Mouse (Mus musculus) liver, embryonic 11.5 days (tissue): Measurements from ENCODE around the gene Brca1. TPM values are rescaled to one million over a fixed set of nuclear protein-coding genes. Genes with fewer than 3 reads are reported as not detected.
"Not testable (repeated sequence)": the region's sequence is repeated elsewhere in the genome, so short reads cannot be mapped to it uniquely, and the experiment has no call there.

Source experiments
- ATAC-seq: fragments of 200-750 bp; cut with Nextera tagmentation; replicated peaks from 2 replicates; pipeline ENCODE4 v1.8.0; 2017; ENCODE audit warnings: moderate number of reproducible peaks, mild to moderate bottlenecking, moderate TSS enrichment, moderate library complexity; ENCODE audit not compliant: low FRiP score
- DNase-seq: peaks from one replicate; pipeline ENCODE4 v3.0.0-alpha.2; 2017; ENCODE audit warnings: low spot score
- H3K27ac ChIP-seq: fragments of 300-500 bp; sonication (generic); 2 replicates; pipeline ENCODE4 v1.5.1; 2014; ENCODE audit warnings: mild to moderate bottlenecking, low read depth, low read length, control low read depth
- H3K27me3 ChIP-seq: fragments of 300-500 bp; sonication (generic); replicated peaks from 2 replicates; pipeline ENCODE4 v1.6.1; 2014; ENCODE audit warnings: low read length, mixed read lengths; ENCODE audit not compliant: control insufficient read depth, insufficient read depth
- H3K36me3 ChIP-seq: fragments of 300-500 bp; sonication (generic); 2 replicates; pipeline ENCODE4 v1.6.1; 2014; ENCODE audit warnings: mild to moderate bottlenecking, low read length, moderate library complexity, mixed read lengths; ENCODE audit not compliant: control insufficient read depth, insufficient read depth
- H3K4me1 ChIP-seq: fragments of 300-500 bp; sonication (generic); replicated peaks from 2 replicates; pipeline ENCODE4 v1.6.1; 2014; ENCODE audit warnings: low read length, mixed read lengths; ENCODE audit not compliant: control insufficient read depth, insufficient read depth
- H3K4me2 ChIP-seq: fragments of 300-500 bp; sonication (generic); 2 replicates; pipeline ENCODE4 v1.6.1; 2014; ENCODE audit warnings: mild to moderate bottlenecking, control low read depth, moderate library complexity
- H3K4me3 ChIP-seq: fragments of 300-500 bp; sonication (generic); 2 replicates; pipeline ENCODE4 v1.5.1; 2014; ENCODE audit warnings: low read depth, low read length, control low read depth
- H3K9ac ChIP-seq: fragments of 300-500 bp; sonication (generic); 2 replicates; pipeline ENCODE4 v1.6.1; 2014; ENCODE audit warnings: low read depth, low read length, control low read depth
- H3K9me3 ChIP-seq: fragments of 300-500 bp; sonication (generic); 2 replicates; pipeline ENCODE4 v1.6.1; 2016; ENCODE audit warnings: low read length, inconsistent platforms, mixed read lengths; ENCODE audit not compliant: control insufficient read depth
- WGBS: fragments of 180-500 bp; shearing (Covaris S2); extraction: QIAGEN DNeasy Blood & Tissue Kit; methylation state at CpG from one replicate; pipeline ENCODE4 v1.1.7; 2014; 5-methylcytosine and 5-hydroxymethylcytosine counted together
- polyA plus RNA-seq: library from polyadenylated mRNA; unstranded; fragments of >200 nt; fragmentation: Nextera tagmentation; extraction: Ambion mirVana; gene quantifications from 2 replicates; pipeline ENCODE4 v1.2.1, GENCODE M21; 2014

The Brca1 gene
- polyA plus RNA-seq, 1 experiment from 2014 or later, result 19.6 TPM

DNA sequence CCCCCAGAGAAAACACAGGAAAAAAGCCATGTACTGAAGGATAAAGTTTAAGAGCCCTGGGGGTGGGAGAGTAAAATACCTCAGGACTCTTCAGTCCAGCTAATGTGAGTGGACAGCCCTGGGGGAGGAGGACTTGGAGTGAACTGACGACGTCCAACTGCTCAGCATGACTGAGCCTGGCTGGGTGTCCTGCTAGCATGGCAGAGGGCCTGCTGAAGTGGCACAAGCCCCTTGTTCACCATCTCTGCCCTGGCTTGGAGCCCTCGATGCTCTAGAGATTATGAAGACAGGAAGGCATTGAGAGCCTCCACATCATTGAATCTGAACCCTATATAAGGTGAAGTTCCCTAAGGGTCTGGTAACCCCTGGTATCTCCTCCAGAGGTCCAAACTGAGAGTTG is 79.8 kb downstream of the Brca1 start:
- Histone ChIP-seq H3K9me3 (no peaks in the 10 kb centered on the region), H3K4me1 (peaks cover 6% of the 10 kb centered on the region; the same call in 1 of the 2 replicates), H3K9ac (no peak overlapping the region), H3K4me2 (no peak overlapping the region), H3K4me3 (no peak overlapping the region), H3K27me3 (0 out of 2 replicates have a peak, but pooled peaks cover 2% of the 10 kb centered on the region), H3K27ac (no peak overlapping the region), H3K36me3 (no peaks in the 10 kb centered on the region)
- DNase-seq (no peak), ATAC-seq (no peak)
- WGBS, result 78% methylated on average over 3 of the region's 3 CpGs

DNA sequence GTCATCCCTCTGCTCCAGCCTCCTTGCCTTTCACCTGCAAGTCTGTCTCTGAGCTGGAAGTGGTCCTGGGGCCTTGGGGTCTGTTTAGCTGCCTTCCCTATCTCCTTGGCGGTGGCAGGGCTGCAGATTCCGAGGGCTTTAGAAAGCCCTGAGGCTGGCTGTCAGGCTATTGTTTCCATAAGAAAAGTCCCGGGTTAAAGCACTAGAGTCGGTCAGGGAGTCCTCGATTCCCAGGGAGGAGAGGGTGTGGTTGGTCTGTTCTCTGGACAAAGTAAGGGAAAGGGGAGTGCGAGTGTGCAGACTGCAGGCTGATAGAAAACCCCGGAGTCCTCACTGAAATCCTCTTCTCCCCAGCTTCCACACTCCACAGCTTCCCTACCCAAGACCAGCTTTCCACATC is 81.5 kb downstream of the Brca1 start:
- WGBS, result 62% methylated on average over 7 of the region's 7 CpGs
- Histone ChIP-seq H3K27me3 (0 out of 2 replicates have a peak, but pooled peaks cover 2% of the 10 kb centered on the region), H3K36me3 (no peaks in the 10 kb centered on the region), H3K9me3 (no peaks in the 10 kb centered on the region), H3K4me3 (no peak overlapping the region), H3K9ac (no peak overlapping the region), H3K4me2 (no peak overlapping the region), H3K4me1 (peaks cover 21% of the 10 kb centered on the region), H3K27ac (no peak overlapping the region)
- DNase-seq (no peak), ATAC-seq (no peak)

GRCm38 (mm10) chr11:101469155-101469554 is 82.6 kb downstream of the Brca1 start:
- H3K4me2 ChIP-seq, result peak overlapping the region; percentile 100
- DNase-seq (no peak), ATAC-seq (no peak)
- 61% methylated on average over 4 of the region's 4 CpGs for WGBS
- peak overlapping the region; percentile 66 for H3K4me3 ChIP-seq
- no peak overlapping the region for H3K27ac ChIP-seq
- H3K9ac ChIP-seq, result no peak overlapping the region
- H3K4me1 ChIP-seq, result peaks cover 32% of the 10 kb centered on the region
- 0 out of 2 replicates have a peak, but pooled peaks cover 2% of the 10 kb centered on the region for H3K27me3 ChIP-seq
- H3K9me3 ChIP-seq, result no peaks in the 10 kb centered on the region
- H3K36me3 ChIP-seq, result no peaks in the 10 kb centered on the region

DNA sequence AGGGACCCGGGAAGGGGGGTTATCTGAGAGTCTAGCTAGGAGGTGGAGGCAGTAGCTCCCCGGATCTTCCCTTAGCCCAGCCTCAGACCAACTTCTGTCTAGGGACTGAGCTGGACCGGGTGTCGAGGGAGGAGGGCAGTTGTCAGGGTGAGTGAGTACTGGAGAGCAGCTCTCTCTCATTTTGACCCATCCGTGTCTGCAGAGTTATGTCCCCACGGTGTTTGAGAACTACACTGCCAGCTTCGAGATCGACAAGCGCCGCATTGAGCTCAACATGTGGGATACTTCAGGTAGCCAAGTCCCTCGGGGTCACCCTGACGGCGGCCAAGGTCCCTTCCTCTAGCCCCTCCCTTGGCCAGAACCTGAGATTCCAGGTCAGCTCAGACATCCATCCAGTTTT is 83.0 kb downstream of the Brca1 start:
- DNase-seq (no peak), ATAC-seq (no peak)
- Histone ChIP-seq H3K27me3 (0 out of 2 replicates have a peak, but pooled peaks cover 2% of the 10 kb centered on the region), H3K36me3 (0 out of 2 replicates have a peak, but pooled peaks cover under 1% of the 10 kb centered on the region), H3K4me1 (peaks cover 36% of the 10 kb centered on the region), H3K27ac (no peak overlapping the region), H3K9ac (peak overlapping the region; percentile 65), H3K4me2 (peak overlapping the region; percentile 100), H3K9me3 (no peaks in the 10 kb centered on the region), H3K4me3 (peak overlapping the region; percentile 66)
- 6% methylated on average over 13 of the region's 13 CpGs for WGBS

DNA sequence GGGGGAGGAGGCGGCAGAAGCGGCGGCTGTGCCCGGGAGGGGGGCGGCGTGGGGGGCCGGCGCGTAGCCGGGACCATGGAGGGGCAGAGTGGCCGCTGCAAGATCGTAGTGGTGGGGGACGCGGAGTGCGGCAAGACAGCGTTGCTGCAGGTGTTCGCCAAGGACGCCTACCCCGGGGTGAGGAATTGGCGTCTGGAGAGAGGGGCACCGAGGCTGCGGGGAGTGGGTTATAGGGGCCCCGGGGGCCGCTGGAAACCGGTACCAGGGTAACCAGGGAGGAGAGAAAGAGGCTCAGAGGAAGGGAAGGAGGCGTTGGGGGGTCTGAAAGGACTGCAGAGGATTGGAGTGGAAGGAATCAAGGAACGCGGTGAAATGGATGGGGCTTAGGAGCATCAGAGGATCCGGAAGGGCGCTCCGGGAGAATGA is 83.5 kb downstream of the Brca1 start:
- Histone ChIP-seq H3K4me1 (peaks cover 40% of the 10 kb centered on the region), H3K9me3 (no peaks in the 10 kb centered on the region), H3K36me3 (0 out of 2 replicates have a peak, but pooled peaks cover 2% of the 10 kb centered on the region), H3K9ac (peak overlapping the region; percentile 65), H3K27ac (no peak overlapping the region), H3K4me2 (peak overlapping the region; percentile 100), H3K27me3 (0 out of 2 replicates have a peak, but pooled peaks cover 2% of the 10 kb centered on the region), H3K4me3 (peak overlapping the region; percentile 66)
- DNase-seq (no peak), ATAC-seq (peak; percentile 6)
- under 1% methylated on average over 29 of the region's 31 CpGs for whole genome bisulfite sequencing

- Histone ChIP-seq H3K4me1 (peaks cover 47% of the 10 kb centered on the region), H3K9ac (peak overlapping the region; percentile 65), H3K27ac (no peak overlapping the region), H3K36me3 (0 out of 2 replicates have a peak, but pooled peaks cover 2% of the 10 kb centered on the region), H3K9me3 (no peaks in the 10 kb centered on the region), H3K4me3 (peak overlapping the region; percentile 66), H3K4me2 (peak overlapping the region; percentile 100), H3K27me3 (no peaks in the 10 kb centered on the region)
- DNase-seq (peak; percentile 75), ATAC-seq (peak; percentile 77)
- 1% methylated on average over 51 of the region's 54 CpGs for WGBS
Observed at GRCm38 (mm10) chr11:101467477-101468262, 84.1 kb downstream of the Brca1 start.

DNA sequence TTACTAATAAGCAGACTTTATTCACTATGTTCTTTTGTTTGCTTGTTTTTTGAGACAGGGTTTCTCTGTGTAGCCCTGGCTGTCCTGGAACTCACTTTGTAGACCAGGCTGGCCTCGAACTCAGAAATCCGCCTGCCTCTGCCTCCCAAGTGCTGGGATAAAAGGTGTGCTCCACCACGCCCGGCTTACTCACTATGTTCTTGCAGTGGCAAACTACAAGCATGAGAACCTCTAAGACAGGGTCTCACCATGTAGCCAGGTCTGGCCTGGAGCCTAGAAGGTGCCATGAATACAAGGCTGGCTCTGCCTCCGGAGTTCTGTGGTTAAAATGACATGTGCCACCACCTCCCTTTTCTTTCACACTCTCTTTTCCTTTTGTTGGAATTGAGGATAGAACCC is 85.2 kb downstream of the Brca1 start:
- H3K4me3 ChIP-seq, result peak overlapping the region; percentile 81
- not testable (repeated sequence) for H3K9ac ChIP-seq, H3K27me3 ChIP-seq, DNase-seq, ATAC-seq, H3K27ac ChIP-seq, H3K36me3 ChIP-seq, H3K9me3 ChIP-seq
- WGBS, result 57% methylated on average over 5 of the region's 5 CpGs
- H3K4me2 ChIP-seq, result peak overlapping the region; percentile 100
- H3K4me1 ChIP-seq, result peaks cover 51% of the 10 kb centered on the region

DNA sequence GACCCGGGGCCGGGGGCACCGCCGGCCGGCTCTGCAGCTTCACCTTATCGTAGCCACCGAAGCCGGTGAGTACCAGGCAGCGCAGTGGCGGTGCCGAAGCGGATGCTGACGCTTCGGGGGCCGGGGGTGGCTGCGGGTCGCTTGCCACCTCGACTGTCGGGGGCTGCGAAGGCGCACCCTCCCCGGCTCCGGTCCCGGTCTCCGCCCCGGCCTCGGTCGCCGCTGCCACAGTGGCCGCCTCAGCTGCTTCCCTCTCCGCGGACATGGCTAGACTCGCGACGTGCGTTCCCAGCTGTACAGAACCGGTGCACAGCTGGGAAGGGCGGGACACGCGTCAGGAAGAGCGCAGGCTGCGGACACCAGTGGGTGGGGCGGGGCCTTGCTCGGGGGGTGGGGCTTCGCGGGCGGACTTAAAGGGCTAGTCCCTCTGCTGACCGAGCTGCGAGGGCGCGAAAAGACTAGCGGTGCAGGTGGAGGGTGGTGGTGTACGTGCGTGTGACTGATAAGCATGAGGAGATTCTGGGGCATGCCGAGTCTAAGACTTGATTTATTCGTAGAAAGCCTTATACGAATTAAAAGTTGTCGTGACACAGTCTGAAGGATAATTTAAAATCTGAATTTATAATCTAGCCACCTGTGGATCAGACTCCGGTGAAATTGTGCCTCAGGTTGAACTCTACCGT is 85.7 kb downstream of the Brca1 start, which contains the start of gene Vat1:
Gene Vat1 (minus strand): TSS at position 362 of the 683 bp plus-strand sequence.
- H3K27me3 ChIP-seq, result no peaks in the 10 kb centered on the region
- H3K9me3 ChIP-seq, result no peaks in the 10 kb centered on the region
- 0 out of 2 replicates have a peak, but pooled peaks cover 2% of the 10 kb centered on the region for H3K36me3 ChIP-seq
- peak within 1 kb of the TSS; percentile 81 for H3K4me3 ChIP-seq
- peaks cover 51% of the 10 kb centered on the region for H3K4me1 ChIP-seq
- H3K4me2 ChIP-seq, result peak within 1 kb of the TSS; percentile 100
- 1% methylated on average over 60 of the region's 60 CpGs for WGBS
- ATAC-seq (peak; percentile 60), DNase-seq (peak; percentile 75)
- peak within 1 kb of the TSS; percentile 55 for H3K27ac ChIP-seq
- H3K9ac ChIP-seq, result peak within 1 kb of the TSS; percentile 66
